Mouse (Mus musculus) olfactory bulb, adult 2 months (tissue): ENCODE data around the gene Ppp1r14b. TPM values are rescaled to one million over a fixed set of nuclear protein-coding genes. Genes with fewer than 3 reads are reported as not detected.

Experiments
- H3K27ac ChIP-seq: fragments of 200-500 bp; 2 replicates; pipeline ENCODE4 v1.5.1; 2012; ENCODE audit warnings: low read depth, low read length; ENCODE audit not compliant: insufficient read depth
- H3K4me1 ChIP-seq: fragments of 200-500 bp; 2 replicates; pipeline ENCODE4 v1.6.1; 2012; ENCODE audit warnings: low read length; ENCODE audit not compliant: control insufficient read depth, insufficient read depth
- H3K4me3 ChIP-seq: fragments of 200-500 bp; 2 replicates; pipeline ENCODE4 v1.5.1; 2012; ENCODE audit warnings: mild to moderate bottlenecking, low read depth, low read length, moderate library complexity; ENCODE audit not compliant: insufficient read depth
- CTCF ChIP-seq: fragments of 200-500 bp; IDR thresholded peaks from 2 replicates; pipeline ENCODE4 v1.5.1; 2012; ENCODE audit warnings: low read depth, mild to moderate bottlenecking, low read length, moderate library complexity; ENCODE audit not compliant: insufficient read depth
- POLR2A ChIP-seq: fragments of 200-500 bp; IDR thresholded peaks from 2 replicates; pipeline ENCODE4 v1.6.1; 2012; ENCODE audit warnings: mild to moderate bottlenecking, low read depth, low read length, moderate library complexity; ENCODE audit not compliant: insufficient read depth
- WGBS: fragments of 180-500 bp; shearing (Covaris S2); methylation state at CpG from one replicate; pipeline ENCODE4 v1.1.7; 2018; 5-methylcytosine and 5-hydroxymethylcytosine counted together
- polyA plus RNA-seq: library from polyadenylated mRNA; stranded (reverse); fragments of >200 nt; gene quantifications from 2 replicates; pipeline ENCODE4 v1.2.4, GENCODE M21; 2012; ENCODE audit warnings: low replicate concordance; ENCODE audit not compliant: missing spikeins, insufficient read depth, insufficient read length

Gene Ppp1r14b
- polyA plus RNA-seq, 1 experiment, result not detected

DNA sequence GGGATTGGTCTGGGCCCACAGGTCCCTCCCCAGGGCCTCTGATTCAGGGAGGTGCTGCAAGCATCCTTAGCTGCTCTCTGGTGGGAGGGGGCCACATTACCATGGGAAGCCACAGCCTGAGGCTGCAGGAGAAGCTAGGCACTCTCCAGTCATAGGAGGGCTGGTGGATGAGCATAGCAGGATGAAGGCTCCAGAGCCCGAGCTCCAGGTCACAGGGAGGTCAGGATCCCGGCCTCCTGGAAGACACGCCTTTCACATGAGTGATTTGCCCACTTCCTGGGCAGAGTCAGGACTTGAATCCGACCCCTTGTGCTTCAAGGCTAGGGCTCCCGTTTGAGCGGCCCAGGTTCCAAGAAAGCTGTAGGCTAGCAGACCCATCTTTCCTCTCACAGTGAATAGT lies 3.1 kb upstream of the Ppp1r14b start:
- no peak overlapping the region for H3K27ac ChIP-seq
- TF ChIP-seq POLR2A, result no peak
- TF ChIP-seq CTCF, result no peak
- peaks cover 31% of the 10 kb centered on the region for H3K4me1 ChIP-seq
- H3K4me3 ChIP-seq, result no peak overlapping the region
- WGBS, result 74% methylated on average over 6 of the region's 6 CpGs

- TF ChIP-seq POLR2A (no peak), CTCF (no peak)
- Histone ChIP-seq H3K4me3 (no peak overlapping the region), H3K4me1 (peaks cover 31% of the 10 kb centered on the region), H3K27ac (no peak overlapping the region)
- 86% methylated on average over 13 of the region's 13 CpGs for WGBS
Measured at GRCm38 (mm10) chr19:6972247-6972917, 2.4 kb upstream of the Ppp1r14b start.

GRCm38 (mm10) chr19:6973581-6974190 lies 1.1 kb upstream of the Ppp1r14b start:
- H3K27ac ChIP-seq, result no peak overlapping the region
- TF ChIP-seq POLR2A, result no peak
- TF ChIP-seq CTCF, result no peak
- H3K4me1 ChIP-seq, result peaks cover 41% of the 10 kb centered on the region
- WGBS, result 35% methylated on average over 12 of the region's 12 CpGs
- H3K4me3 ChIP-seq, result no peak overlapping the region

- Histone ChIP-seq H3K4me1 (peaks cover 29% of the 10 kb centered on the region), H3K4me3 (peak within 1 kb of the TSS; percentile 60), H3K27ac (peak within 1 kb of the TSS; percentile 48)
- no peak for TF ChIP-seq CTCF
- no peak for TF ChIP-seq POLR2A
- 3% methylated on average over 16 of the region's 16 CpGs for WGBS
Measured at GRCm38 (mm10) chr19:6975537-6976521, 1.1 kb downstream of the Ppp1r14b start, which contains the start of gene Plcb3. Gene Plcb3 (minus strand): TSS chr19:6976470.

DNA sequence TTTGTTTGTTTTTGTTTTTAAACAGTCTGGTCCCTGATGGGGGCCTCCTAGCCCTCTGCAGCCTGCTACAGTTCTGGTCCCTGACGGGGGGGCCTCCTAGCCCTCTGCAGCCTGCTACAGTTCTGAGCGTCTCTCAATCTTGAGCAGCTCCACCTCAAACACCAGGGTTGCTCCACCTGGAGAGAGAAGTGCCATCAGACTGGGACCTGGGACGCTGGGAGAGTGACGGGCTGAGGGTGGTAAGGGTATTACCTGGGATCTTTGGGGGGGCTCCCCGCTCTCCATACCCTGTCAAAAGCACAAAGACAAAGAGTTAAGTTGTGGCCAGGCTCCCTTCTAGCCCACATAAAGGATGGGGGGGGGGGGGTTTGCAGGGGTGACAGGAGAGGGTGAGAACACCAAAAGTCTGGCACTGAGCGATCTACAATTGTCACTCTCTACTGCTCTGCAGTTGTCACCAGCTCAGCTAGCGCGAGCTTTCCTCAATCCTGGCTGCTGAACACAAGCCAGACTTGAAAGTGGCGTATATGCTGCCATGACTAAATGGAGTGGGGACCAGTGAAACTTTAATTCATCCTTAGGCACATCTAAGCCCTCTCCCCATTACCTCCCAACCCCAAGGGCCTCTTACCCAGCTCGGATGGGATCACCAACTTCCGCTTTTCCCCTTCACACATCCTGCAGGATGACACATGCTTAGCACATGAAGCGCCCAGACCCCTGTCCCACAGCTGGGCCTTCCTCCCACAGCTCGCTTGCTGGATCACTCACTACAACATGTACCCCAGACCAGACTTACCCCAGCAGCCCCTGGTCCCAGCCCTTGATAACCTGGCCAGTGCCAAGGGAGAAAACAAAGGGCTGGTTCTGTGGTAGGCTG lies 3.2 kb downstream of the Ppp1r14b start:
- no peak for TF ChIP-seq CTCF
- TF ChIP-seq POLR2A, result no peak
- Histone ChIP-seq H3K27ac (0 out of 2 replicates have a peak overlapping the region, but pooled peaks have one; percentile 16), H3K4me1 (peaks cover 28% of the 10 kb centered on the region), H3K4me3 (no peak overlapping the region)
- 68% methylated on average over 13 of the region's 13 CpGs for WGBS

- peak overlapping the region; percentile 16; the same call in 1 of the 2 replicates for H3K27ac ChIP-seq
- H3K4me1 ChIP-seq, result peaks cover 28% of the 10 kb centered on the region
- H3K4me3 ChIP-seq, result peak overlapping the region; percentile 70; the same call in 1 of the 2 replicates
Measured at GRCm38 (mm10) chr19:6978639-6978974, 3.8 kb downstream of the Ppp1r14b start.

GRCm38 (mm10) chr19:6979001-6979479 lies 4.3 kb downstream of the Ppp1r14b start:
- Histone ChIP-seq H3K4me1 (peaks cover 27% of the 10 kb centered on the region), H3K27ac (peak overlapping the region; percentile 84), H3K4me3 (peak overlapping the region; percentile 70)
- 8% methylated on average over 11 of the region's 11 CpGs for WGBS
- TF ChIP-seq POLR2A (no peak), CTCF (no peak)

More at GRCm38 (mm10) chr19:6978639-6978974, 3.8 kb downstream of the Ppp1r14b start:
- 36% methylated on average over 3 of the region's 3 CpGs for WGBS
- TF ChIP-seq CTCF (no peak), POLR2A (no peak)
